Mouse (Mus musculus) small intestine, adult 2 months (tissue): Measurements from ENCODE around the gene Tma7.

Experiments
- CTCF ChIP-seq: fragments of 200-500 bp; IDR thresholded peaks from 2 replicates; pipeline ENCODE4 v1.5.1; 2012; ENCODE audit warnings: low read depth, mild to moderate bottlenecking, control low read depth, inconsistent platforms, low read length, moderate library complexity, mixed read lengths; ENCODE audit not compliant: insufficient replicate concordance, insufficient read length; ENCODE audit errors: extremely low read depth
- POLR2A ChIP-seq: fragments of 200-500 bp; IDR thresholded peaks from 2 replicates; pipeline ENCODE4 v1.6.1; 2012; ENCODE audit warnings: low read depth, mild to moderate bottlenecking, control low read depth, inconsistent platforms, low read length, moderate library complexity

- TF ChIP-seq CTCF, result no peak
- no peak for TF ChIP-seq POLR2A
Observed at GRCm38 (mm10) chr9:109096856-109097255, 14.5 kb upstream of the Tma7 start.
